Mouse (Mus musculus) G1E (cell line): ENCODE measurements around the gene Ube4b.

Source experiments
- CTCF ChIP-seq: IDR thresholded peaks from 2 replicates; pipeline ENCODE4 v1.5.1; 2012; ENCODE audit warnings: low read depth, low read length, inconsistent platforms, mixed read lengths
- GATA2 ChIP-seq: IDR thresholded peaks from 2 replicates; pipeline ENCODE4 v1.6.1; 2012; ENCODE audit warnings: low read depth, low read length, inconsistent platforms, borderline replicate concordance
- POLR2AphosphoS5 ChIP-seq: IDR thresholded peaks from 2 replicates; pipeline ENCODE4 v1.6.1; 2012; ENCODE audit warnings: low read depth, low read length, inconsistent platforms; ENCODE audit not compliant: insufficient replicate concordance

- no peak for TF ChIP-seq CTCF
- TF ChIP-seq GATA2 = no peak
- no peak for TF ChIP-seq POLR2AphosphoS5
These were observed 3.0 kb upstream of the Ube4b start for GRCm38 (mm10) chr4:149429592-149429991.
